Mouse (Mus musculus) lung, postnatal 0 days (tissue): ENCODE measurements at regions not wholly inside any gene's neighbourhood (a gene's known extent, or its start where the extent isn't known, plus 50 kb on each side); places are given as distances from the start of the nearest gene placed in this dataset.

Experiments used
- CTCF ChIP-seq: IDR thresholded peaks from 2 replicates; pipeline ENCODE4 v1.5.1; 2016; ENCODE audit warnings: antibody characterized with exemption, mild to moderate bottlenecking
- EP300 ChIP-seq: IDR thresholded peaks from 2 replicates; pipeline ENCODE4 v1.6.1; 2016; ENCODE audit warnings: antibody characterized with exemption, mild to moderate bottlenecking, control low read depth

- TF ChIP-seq CTCF = no peak
- no peak for TF ChIP-seq EP300
Observed at GRCm38 (mm10) chr16:89674159-89674902, 103.3 kb upstream of the Krtap11-1 start.
